13 mouse cellular contexts compared by ENCODE assay signal in genomic region chr11:113232049-113232448, GRCm38 (mm10).
DNase-seq lines count a peak whose midpoint lies in the region; ATAC-seq and TF ChIP-seq lines count a peak whose summit lies in the region.
"Had no signal": no experiment of that assay in that cellular context is flagged by ENCODE, and none has a peak within 500 bp of the region (broad histone marks: within the 10 kb centered on the region; RNA-seq: fewer than 3 reads in every experiment).

No protein-coding gene starts in this region.

- H3K9me3 ChIP-seq in lung, embryonic 14.5 days (ENCODE audit: low read depth, low read length) = no peaks in the 10 kb centered on the region
- H3K9me3 ChIP-seq in lung, postnatal 0 days (ENCODE audit: low read length) = no peaks in the 10 kb centered on the region
- H3K9me3 ChIP-seq in embryonic facial prominence, embryonic 10.5 days = no peaks in the 10 kb centered on the region
- no peaks in the 10 kb centered on the region for H3K9me3 ChIP-seq in midbrain, embryonic 13.5 days

- H3K27ac ChIP-seq in lung, embryonic 14.5 days (ENCODE audit: low read depth) = peak overlapping the region; percentile 56
- no peak overlapping the region for H3K27ac ChIP-seq in lung, postnatal 0 days (ENCODE audit: low read length)
- H3K27ac ChIP-seq in embryonic facial prominence, embryonic 10.5 days (replicated peaks) = peak overlapping the region; percentile 51
- no peak overlapping the region for H3K27ac ChIP-seq in midbrain, embryonic 13.5 days
- H3K27ac ChIP-seq: kidney, postnatal 0 days had no signal

- TF ChIP-seq CTCF in lung, embryonic 14.5 days (IDR thresholded peaks at IDR 0.05; ENCODE audit: low read depth) = no peak
- TF ChIP-seq CTCF in lung, postnatal 0 days (IDR thresholded peaks at IDR 0.05) = no peak

- no peak overlapping the region for H3K4me2 ChIP-seq in lung, embryonic 14.5 days
- no peak overlapping the region for H3K4me2 ChIP-seq in lung, postnatal 0 days (replicated peaks; ENCODE audit: low read depth, low read length)
- H3K4me2 ChIP-seq in midbrain, embryonic 13.5 days (replicated peaks) = no peak overlapping the region

- H3K4me1 ChIP-seq in lung, embryonic 14.5 days (ENCODE audit: insufficient read depth) = no peaks in the 10 kb centered on the region; the same call in 1 of the 2 replicates
- no peaks in the 10 kb centered on the region for H3K4me1 ChIP-seq in lung, postnatal 0 days (ENCODE audit: insufficient read depth, low read depth, low read length)
- peaks cover 33% of the 10 kb centered on the region for H3K4me1 ChIP-seq in embryonic facial prominence, embryonic 10.5 days
- H3K4me1 ChIP-seq in midbrain, embryonic 13.5 days (replicated peaks) = peaks cover 16% of the 10 kb centered on the region

- no peak for TF ChIP-seq EP300 in lung, postnatal 0 days (IDR thresholded peaks at IDR 0.05)

- no peak overlapping the region for H3K9ac ChIP-seq in lung, embryonic 14.5 days
- H3K9ac ChIP-seq in lung, postnatal 0 days (replicated peaks; ENCODE audit: low read depth) = no peak overlapping the region
- H3K9ac ChIP-seq in midbrain, embryonic 13.5 days (replicated peaks) = no peak overlapping the region

- no peak overlapping the region for H3K4me3 ChIP-seq in lung, embryonic 14.5 days (ENCODE audit: low read depth, low read length)
- H3K4me3 ChIP-seq in lung, postnatal 0 days (ENCODE audit: low read depth, low read length) = no peak overlapping the region
- no peak overlapping the region for H3K4me3 ChIP-seq in embryonic facial prominence, embryonic 10.5 days
- no peak overlapping the region for H3K4me3 ChIP-seq in midbrain, embryonic 13.5 days (replicated peaks)
- H3K4me3 ChIP-seq: myocyte had no signal

- ATAC-seq in lung, embryonic 14.5 days (ENCODE audit: insufficient read depth) = peak; percentile 49; the same call in 1 of the 2 replicates
- ATAC-seq in lung, postnatal 0 days = no peak
- ATAC-seq in midbrain, embryonic 13.5 days = peak; percentile 45; the same call in 1 of the 2 replicates

- H3K27me3 ChIP-seq in lung, embryonic 14.5 days (ENCODE audit: insufficient read depth, low read length) = no peaks in the 10 kb centered on the region
- H3K27me3 ChIP-seq in lung, postnatal 0 days (replicated peaks; ENCODE audit: insufficient read depth, low read length) = no peaks in the 10 kb centered on the region
- H3K27me3 ChIP-seq in embryonic facial prominence, embryonic 10.5 days (replicated peaks; ENCODE audit: low read depth, poor library complexity, severe bottlenecking) = peaks cover 13% of the 10 kb centered on the region
- H3K27me3 ChIP-seq in midbrain, embryonic 13.5 days = peaks cover 42% of the 10 kb centered on the region

- intact Hi-C loops in left cerebral cortex, postnatal 10 days (cut with DNase I) = no loop called here

- DNase-seq in lung, embryonic 14.5 days = peak; percentile 40
- DNase-seq in lung, postnatal 0 days (ENCODE audit: low spot score) = no peak
- DNase-seq in embryonic facial prominence, embryonic 10.5 days (ENCODE audit: low spot score) = peak; percentile 65
- peak; percentile 51 for DNase-seq in forelimb bud, embryonic 11.5 days (ENCODE audit: low read depth, low spot score)
- DNase-seq in thymus, postnatal 0 days (ENCODE audit: low spot score) = no peak
- DNase-seq in left cerebral cortex, postnatal 10 days (ENCODE audit: extremely low spot score in 1 of 2, low spot score in 2 of 2) = no peak
- no peak for DNase-seq in cerebellum, adult 9-10 months
- DNase-seq: cerebellum, postnatal 36 days; lung, postnatal 10 days; right cerebral cortex, postnatal 14 days had no signal

- WGBS in lung, embryonic 14.5 days = 15% methylated on average over 6 of the region's 6 CpGs
- WGBS in lung, postnatal 0 days = 8% methylated on average over 6 of the region's 6 CpGs
- WGBS in embryonic facial prominence, embryonic 10.5 days = 10% methylated on average over 6 of the region's 6 CpGs
- 17% methylated on average over 6 of the region's 6 CpGs for WGBS in midbrain, embryonic 13.5 days

- no peaks in the 10 kb centered on the region for H3K36me3 ChIP-seq in lung, embryonic 14.5 days (ENCODE audit: insufficient read depth)
- H3K36me3 ChIP-seq in lung, postnatal 0 days (ENCODE audit: insufficient read depth, low read length) = no peaks in the 10 kb centered on the region
- no peaks in the 10 kb centered on the region for H3K36me3 ChIP-seq in embryonic facial prominence, embryonic 10.5 days (replicated peaks)
- H3K36me3 ChIP-seq in midbrain, embryonic 13.5 days = no peaks in the 10 kb centered on the region

Comparison
In these comparisons a context has a peak if more than half of its experiments do, and no peak if none do; other contexts are left out.
1. DNase-seq: peak in lung, embryonic 14.5 days (single experiment), embryonic facial prominence, embryonic 10.5 days (single experiment) and forelimb bud, embryonic 11.5 days (single experiment); none in lung, postnatal 0 days (single experiment), thymus, postnatal 0 days (single experiment), left cerebral cortex, postnatal 10 days (0 of 2) and cerebellum, adult 9-10 months (single experiment).
2. H3K27ac ChIP-seq: peak in lung, embryonic 14.5 days (single experiment) and embryonic facial prominence, embryonic 10.5 days (single experiment); none in lung, postnatal 0 days (single experiment) and midbrain, embryonic 13.5 days (single experiment).